Mouse (Mus musculus) T-helper 2 cell (primary cell): ENCODE results near the gene Rhog.

Source experiments
- in situ Hi-C: fragments of 300-600 bp; cut with MboI, MseI; formaldehyde crosslinking; loops from one replicate; pipeline ENCODE4 v1.15.1; 2025; ENCODE audit warnings: high pct_unique_total_duplicates

Rhog gene

GRCm38 (mm10) chr7:102255954-102256353 is at the start of gene Rhog:
TSS of gene Rhog (minus strand) at chr7:102256054.
- in situ Hi-C loops = no loop called here

- in situ Hi-C loops = no loop called here
Measured at GRCm38 (mm10) chr7:102305596-102305995, 49.7 kb upstream of the Rhog start.

- in situ Hi-C loops = no loop called here
Measured at GRCm38 (mm10) chr7:102302471-102302870, 46.6 kb upstream of the Rhog start.

- in situ Hi-C loops = no loop called here
Measured at GRCm38 (mm10) chr7:102300761-102301160, 44.9 kb upstream of the Rhog start.

GRCm38 (mm10) chr7:102293234-102293633 is 37.4 kb upstream of the Rhog start:
- in situ Hi-C loops = no loop called here

- in situ Hi-C loops = no loop called here
Measured at GRCm38 (mm10) chr7:102292228-102292627, 36.4 kb upstream of the Rhog start.

- in situ Hi-C loops = no loop called here
Measured at GRCm38 (mm10) chr7:102289466-102289865, 33.6 kb upstream of the Rhog start.

GRCm38 (mm10) chr7:102282261-102282660 is 26.4 kb upstream of the Rhog start:
- in situ Hi-C loops = no loop called here

GRCm38 (mm10) chr7:102281403-102281802 is 25.5 kb upstream of the Rhog start:
- in situ Hi-C loops = no loop called here

GRCm38 (mm10) chr7:102272422-102272948 is 16.6 kb upstream of the Rhog start:
- in situ Hi-C loops = no loop called here

- in situ Hi-C loops = loop anchor here (5.0 kb wide), 2 partner anchors 59 to 154 kb away; no protein-coding TSS in a partner anchor
Measured at GRCm38 (mm10) chr7:102268395-102268748, 12.5 kb upstream of the Rhog start.

- in situ Hi-C loops = loop anchor here (5.0 kb wide), 2 partner anchors 60 to 155 kb away; no protein-coding TSS in a partner anchor
Measured at GRCm38 (mm10) chr7:102267601-102268394, 11.9 kb upstream of the Rhog start, which contains the start of gene Stim1. TSS of gene Stim1 (plus strand) at chr7:102267806.

GRCm38 (mm10) chr7:102267113-102267579 is 11.3 kb upstream of the Rhog start:
- in situ Hi-C loops = loop anchor here (5.0 kb wide), 2 partner anchors 60 to 155 kb away; no protein-coding TSS in a partner anchor

GRCm38 (mm10) chr7:102266401-102267042 is 10.7 kb upstream of the Rhog start:
- in situ Hi-C loops = loop anchor here (5.0 kb wide), 2 partner anchors 61 to 156 kb away; no protein-coding TSS in a partner anchor

- in situ Hi-C loops = loop anchor here (5.0 kb wide), 2 partner anchors 61 to 156 kb away; no protein-coding TSS in a partner anchor
Measured at GRCm38 (mm10) chr7:102266021-102266400, 10.2 kb upstream of the Rhog start.

- in situ Hi-C loops = no loop called here
Measured at GRCm38 (mm10) chr7:102263020-102263419, 7.2 kb upstream of the Rhog start.

- in situ Hi-C loops = no loop called here
Measured at GRCm38 (mm10) chr7:102260518-102260917, 4.7 kb upstream of the Rhog start.

GRCm38 (mm10) chr7:102259716-102260479 is 4.0 kb upstream of the Rhog start:
- in situ Hi-C loops = no loop called here

GRCm38 (mm10) chr7:102258753-102259152 is 2.9 kb upstream of the Rhog start:
- in situ Hi-C loops = no loop called here

- in situ Hi-C loops = no loop called here
Measured at GRCm38 (mm10) chr7:102258189-102258588, 2.3 kb upstream of the Rhog start.

GRCm38 (mm10) chr7:102256636-102257035 is 782 bp upstream of the Rhog start:
- in situ Hi-C loops = no loop called here

GRCm38 (mm10) chr7:102253631-102254030 is 2.2 kb downstream of the Rhog start:
- in situ Hi-C loops = no loop called here
